Comparison of ENCODE assay signal across 8 mouse cellular contexts in the genomic region with DNA sequence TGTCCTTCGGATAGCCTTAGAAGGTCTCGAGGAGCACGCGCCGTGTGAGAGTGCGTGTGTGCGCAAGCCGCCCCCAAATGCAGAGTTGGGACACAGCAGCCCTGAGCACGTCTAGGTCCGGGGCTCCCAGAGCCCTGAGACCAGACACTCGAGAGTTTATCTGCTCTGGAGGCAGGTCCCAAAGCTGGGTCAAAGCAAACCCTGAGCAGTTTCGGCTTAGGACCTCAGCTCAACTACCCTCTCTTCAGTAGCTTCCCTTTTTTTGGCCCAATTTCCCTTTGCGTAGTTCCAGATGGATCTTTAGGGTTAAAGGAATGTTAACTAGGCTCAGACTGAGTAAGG. TPM values are rescaled to one million over a fixed set of nuclear protein-coding genes. Genes with fewer than 3 reads are reported as not detected.
DNase-seq lines count a peak whose midpoint lies in the region; ATAC-seq and TF ChIP-seq lines count a peak whose summit lies in the region.

No protein-coding gene starts in this region.

- H3K4me2 ChIP-seq in kidney, postnatal 0 days (ENCODE audit: low read length) = peak overlapping the region; percentile 63
- H3K4me2 ChIP-seq in embryonic facial prominence, embryonic 15.5 days (replicated peaks) = peak overlapping the region; percentile 59
- peak overlapping the region; percentile 94 for H3K4me2 ChIP-seq in hindbrain, postnatal 0 days (ENCODE audit: low read depth, low read length)
- peak overlapping the region; percentile 87 for H3K4me2 ChIP-seq in neural tube, embryonic 12.5 days (replicated peaks)

- H3K9ac ChIP-seq in kidney, postnatal 0 days (ENCODE audit: low read depth, low read length) = peak overlapping the region; percentile 14; the same call in 1 of the 2 replicates
- no peak overlapping the region for H3K9ac ChIP-seq in embryonic facial prominence, embryonic 15.5 days
- H3K9ac ChIP-seq in hindbrain, postnatal 0 days (replicated peaks; ENCODE audit: low read length) = peak overlapping the region; percentile 52
- peak overlapping the region; percentile 61; the same call in 1 of the 2 replicates for H3K9ac ChIP-seq in neural tube, embryonic 12.5 days

- peak; percentile 15; the same call in 1 of the 2 replicates for ATAC-seq in kidney, postnatal 0 days (replicated peaks; ENCODE audit: low FRiP score, low read depth)
- ATAC-seq in embryonic facial prominence, embryonic 15.5 days (ENCODE audit: insufficient number of reproducible peaks, low FRiP score, low TSS enrichment, low read depth) = peak; percentile 40; the same call in 1 of the 2 replicates
- ATAC-seq in hindbrain, postnatal 0 days = peak; percentile 33
- ATAC-seq in neural tube, embryonic 12.5 days (ENCODE audit: low FRiP score, low read depth) = peak; percentile 23
- ATAC-seq in inflammation-experienced regulatory T-cells, adult 6 months = no peak

- peak; percentile 27 for DNase-seq in kidney, postnatal 0 days (ENCODE audit: low spot score)
- no peak for DNase-seq in kidney, postnatal 25 days
- no peak for DNase-seq in hindbrain, postnatal 0 days (ENCODE audit: low spot score)
- no peak for DNase-seq in frontal cortex, postnatal 36 days (ENCODE audit: low spot score in 2 of 2)
- DNase-seq in thymus, postnatal 25 days = no peak

- no peaks in the 10 kb centered on the region for H3K9me3 ChIP-seq in kidney, postnatal 0 days (replicated peaks; ENCODE audit: low read length)
- H3K9me3 ChIP-seq in embryonic facial prominence, embryonic 15.5 days (replicated peaks) = no peaks in the 10 kb centered on the region
- no peaks in the 10 kb centered on the region for H3K9me3 ChIP-seq in hindbrain, postnatal 0 days (ENCODE audit: low read length)
- H3K9me3 ChIP-seq in neural tube, embryonic 12.5 days = no peaks in the 10 kb centered on the region

- H3K27me3 ChIP-seq in kidney, postnatal 0 days (ENCODE audit: insufficient read depth, low read length) = peaks cover 5% of the 10 kb centered on the region; the same call in 1 of the 2 replicates
- peaks cover 59% of the 10 kb centered on the region for H3K27me3 ChIP-seq in embryonic facial prominence, embryonic 15.5 days
- no peaks in the 10 kb centered on the region for H3K27me3 ChIP-seq in hindbrain, postnatal 0 days (ENCODE audit: insufficient read depth, low read length)
- peaks cover 4% of the 10 kb centered on the region; the same call in 1 of the 2 replicates for H3K27me3 ChIP-seq in neural tube, embryonic 12.5 days (replicated peaks)

- no peak for TF ChIP-seq CTCF in kidney, postnatal 0 days (IDR thresholded peaks at IDR 0.05; ENCODE audit: low read depth)
- TF ChIP-seq CTCF in hindbrain, postnatal 0 days (IDR thresholded peaks at IDR 0.05; ENCODE audit: low read depth) = no peak

- H3K27ac ChIP-seq in kidney, postnatal 0 days = no peak overlapping the region
- no peak overlapping the region for H3K27ac ChIP-seq in embryonic facial prominence, embryonic 15.5 days (replicated peaks)
- H3K27ac ChIP-seq in hindbrain, postnatal 0 days = peak overlapping the region; percentile 75
- H3K27ac ChIP-seq in neural tube, embryonic 12.5 days = no peak overlapping the region

- H3K4me3 ChIP-seq in kidney, postnatal 0 days (replicated peaks; ENCODE audit: low read depth, low read length) = peak overlapping the region; percentile 38
- peak overlapping the region; percentile 37 for H3K4me3 ChIP-seq in embryonic facial prominence, embryonic 15.5 days (replicated peaks)
- peak overlapping the region; percentile 42 for H3K4me3 ChIP-seq in hindbrain, postnatal 0 days (ENCODE audit: low read length)
- peak overlapping the region; percentile 38 for H3K4me3 ChIP-seq in neural tube, embryonic 12.5 days

- 14% methylated on average over 13 of the region's 13 CpGs for WGBS in kidney, postnatal 0 days
- WGBS in embryonic facial prominence, embryonic 15.5 days = 19% methylated on average over 13 of the region's 13 CpGs
- WGBS in hindbrain, postnatal 0 days = 11% methylated on average over 13 of the region's 13 CpGs
- 4% methylated on average over 13 of the region's 13 CpGs for WGBS in neural tube, embryonic 12.5 days

- peaks cover 8% of the 10 kb centered on the region; the same call in 1 of the 2 replicates for H3K4me1 ChIP-seq in kidney, postnatal 0 days (replicated peaks; ENCODE audit: insufficient read depth, low read length)
- H3K4me1 ChIP-seq in embryonic facial prominence, embryonic 15.5 days = peaks cover 22% of the 10 kb centered on the region
- peaks cover 11% of the 10 kb centered on the region; the same call in 1 of the 2 replicates for H3K4me1 ChIP-seq in hindbrain, postnatal 0 days (ENCODE audit: insufficient read depth, low read length)
- H3K4me1 ChIP-seq in neural tube, embryonic 12.5 days = peaks cover 58% of the 10 kb centered on the region

- H3K36me3 ChIP-seq in kidney, postnatal 0 days (ENCODE audit: insufficient read depth, low read length) = no peaks in the 10 kb centered on the region
- H3K36me3 ChIP-seq in embryonic facial prominence, embryonic 15.5 days = no peaks in the 10 kb centered on the region
- no peaks in the 10 kb centered on the region for H3K36me3 ChIP-seq in hindbrain, postnatal 0 days (ENCODE audit: insufficient read depth, low read length)
- H3K36me3 ChIP-seq in neural tube, embryonic 12.5 days = no peaks in the 10 kb centered on the region

RNA-seq across cellular contexts. Expression of gene Nr2f1, which starts 11.2 kb away (rescaled TPM):
- 9.8 and 11.2 TPM in 2 replicates for polyA plus RNA-seq in kidney, postnatal 0 days (2015; fragmentation: Nextera tagmentation; extraction: Ambion mirVana)
- 14.5 and 18.4 TPM in 2 replicates for polyA plus RNA-seq in embryonic facial prominence, embryonic 15.5 days (2015; fragmentation: Nextera tagmentation; extraction: Ambion mirVana)
- 220 and 254 TPM in 2 replicates for total RNA-seq in hindbrain, postnatal 0 days (2014; rRNA removed)
- 49.8 and 51.2 TPM in 2 replicates for polyA plus RNA-seq in hindbrain, postnatal 0 days (2015; fragmentation: Nextera tagmentation; extraction: Ambion mirVana)
- 48.4 and 56.4 TPM in 2 replicates for polyA plus RNA-seq in neural tube, embryonic 12.5 days (2016; fragmentation: Nextera tagmentation; extraction: Ambion mirVana)
- polyA plus RNA-seq in inflammation-experienced regulatory T-cells, adult 6 months (2017; shearing (Covaris generic)) = not detected
